ENCODE assay signal across 26 mouse cellular contexts in genomic region chr3:109446903-109447302, GRCm38 (mm10).
"Had no signal": no experiment of that assay in that cellular context is flagged by ENCODE, and none has a peak within 500 bp of the region (broad histone marks: within the 10 kb centered on the region; RNA-seq: fewer than 3 reads in every experiment).

No protein-coding gene starts in this region.

- DNase-seq: gastrocnemius, adult 2 months; gastrocnemius, postnatal 10 days; gastrocnemius, postnatal 25 days; heart, adult 11 months; heart, postnatal 10 days; heart, postnatal 4 days; kidney, adult 18-20 months; kidney, adult 8-10 months; kidney, postnatal 14 days; kidney, postnatal 36 days; layer of hippocampus, adult 9-11 months; layer of hippocampus, postnatal 36 days; left cerebral cortex, postnatal 4 days had no signal

- H3K4me2 ChIP-seq: heart, embryonic 12.5 days; hindbrain, embryonic 12.5 days; hindbrain, embryonic 14.5 days; intestine, embryonic 15.5 days; limb, embryonic 13.5 days; limb, embryonic 15.5 days; liver, embryonic 12.5 days had no signal

- ATAC-seq: hindbrain, embryonic 16.5 days; inflammation-experienced regulatory T-cells, adult 6 months; intestine, embryonic 15.5 days; intestine, postnatal 0 days; liver, embryonic 12.5 days had no signal

- H3K4me3 ChIP-seq: gastrocnemius, adult 2 months; heart, embryonic 10.5 days; heart, embryonic 12.5 days; hindbrain, embryonic 10.5 days; hindbrain, embryonic 12.5 days; intestine, embryonic 15.5 days; limb, embryonic 13.5 days; limb, embryonic 15.5 days; liver, embryonic 12.5 days had no signal

- H3K9ac ChIP-seq: heart, embryonic 12.5 days; hindbrain, embryonic 12.5 days; hindbrain, embryonic 14.5 days; intestine, embryonic 15.5 days; limb, embryonic 13.5 days; limb, embryonic 15.5 days; liver, embryonic 12.5 days had no signal

- H3K9me3 ChIP-seq: heart, embryonic 10.5 days; heart, embryonic 12.5 days; hindbrain, embryonic 10.5 days; hindbrain, embryonic 12.5 days; intestine, embryonic 15.5 days; limb, embryonic 13.5 days; limb, embryonic 15.5 days; liver, embryonic 12.5 days had no signal

- H3K27ac ChIP-seq: gastrocnemius, adult 2 months; heart, embryonic 10.5 days; hindbrain, embryonic 10.5 days; hindbrain, embryonic 12.5 days; hindbrain, embryonic 14.5 days; intestine, embryonic 15.5 days; kidney, postnatal 0 days; limb, embryonic 13.5 days; limb, embryonic 15.5 days; liver, embryonic 12.5 days had no signal

- H3K27me3 ChIP-seq: heart, embryonic 12.5 days; hindbrain, embryonic 12.5 days; intestine, embryonic 15.5 days; limb, embryonic 13.5 days; limb, embryonic 15.5 days; liver, embryonic 12.5 days had no signal

- H3K4me1 ChIP-seq: heart, embryonic 12.5 days; hindbrain, embryonic 10.5 days; hindbrain, embryonic 12.5 days; intestine, embryonic 15.5 days; limb, embryonic 15.5 days; liver, embryonic 12.5 days had no signal

- H3K36me3 ChIP-seq: heart, embryonic 12.5 days; hindbrain, embryonic 10.5 days; hindbrain, embryonic 12.5 days; intestine, embryonic 15.5 days; limb, embryonic 13.5 days; limb, embryonic 15.5 days; liver, embryonic 12.5 days had no signal
